Mouse (Mus musculus): ENCODE results near the gene Man2a1.

DNA sequence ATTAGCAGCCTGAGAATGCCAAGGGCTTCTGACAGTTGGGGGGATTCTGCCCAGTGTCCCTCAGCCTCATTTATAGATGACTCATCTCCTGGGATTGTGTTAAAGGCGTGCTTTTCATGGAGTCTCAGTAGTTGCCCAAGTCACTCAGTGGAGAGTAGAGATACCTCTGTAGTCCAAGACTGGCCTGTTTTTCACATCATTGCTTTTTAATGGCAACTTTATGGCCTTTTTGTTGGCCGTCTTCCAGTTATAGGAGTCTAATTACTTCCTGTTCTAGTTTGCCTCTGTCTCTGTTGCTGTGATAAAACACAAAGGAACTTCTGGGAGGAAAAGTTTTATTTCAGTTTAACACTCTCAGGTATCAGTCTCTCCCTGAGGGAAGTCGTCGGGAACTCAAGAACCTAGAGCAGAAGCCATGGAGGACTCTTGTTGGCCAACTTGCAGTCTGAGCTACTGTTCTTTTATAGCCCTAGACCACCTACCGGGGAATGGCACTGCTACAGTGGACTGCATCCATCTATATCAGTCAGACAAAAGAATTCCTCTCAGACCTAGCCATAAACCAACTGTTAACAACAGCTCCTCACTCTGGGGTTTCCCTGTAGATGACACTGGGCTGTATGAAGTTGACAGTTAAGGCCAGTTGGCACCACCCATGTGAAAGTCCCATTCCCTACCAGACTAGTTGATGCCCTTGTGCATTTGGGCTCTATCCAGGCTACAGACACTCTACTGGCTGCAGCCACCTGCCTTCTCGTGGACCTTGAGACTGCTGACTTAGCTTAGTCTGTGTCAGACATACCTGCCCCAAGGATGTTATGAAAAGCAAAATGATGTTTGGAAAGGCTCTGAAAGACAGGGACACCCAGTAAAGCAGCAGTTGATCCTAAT, 142.4 kb downstream of the Man2a1 start:
- TF ChIP-seq CTCF (IDR thresholded peaks at IDR 0.05): no peak
- TF ChIP-seq POLR2A (IDR thresholded peaks at IDR 0.05; ENCODE audit: insufficient read depth, low read depth, low read length): no peak
- TF ChIP-seq EP300 (IDR thresholded peaks at IDR 0.05; ENCODE audit: insufficient read depth, low read depth, low read length): no peak

All from heart, adult 2 months (tissue).